Mouse (Mus musculus) CH12F3 (cell line): Measurements from ENCODE around the gene Cbfa2t2.

Experiments
- in situ Hi-C: fragments of 300-500 bp; cut with MboI; formaldehyde crosslinking; loops from 2 replicates; pipeline ENCODE4 v1.14.3; 2020; ENCODE audit warnings: low sequenced_read_pairs

The Cbfa2t2 gene

GRCm38 (mm10) chr2:154532888-154533287 lies 96.6 kb downstream of the Cbfa2t2 start:
- in situ Hi-C loops = no loop called here

- in situ Hi-C loops = loop anchor here (5.0 kb wide), 1 partner anchor 117 kb away; no protein-coding TSS in a partner anchor
Observed at GRCm38 (mm10) chr2:154534704-154535270, 98.5 kb downstream of the Cbfa2t2 start.

GRCm38 (mm10) chr2:154538310-154538709 lies 102.0 kb downstream of the Cbfa2t2 start:
- in situ Hi-C loops = loop anchor here (5.0 kb wide), 1 partner anchor 121 kb away; no protein-coding TSS in a partner anchor

- in situ Hi-C loops = loop anchor here (5.0 kb wide), 1 partner anchor 121 kb away; no protein-coding TSS in a partner anchor
Observed at GRCm38 (mm10) chr2:154538710-154539109, 102.4 kb downstream of the Cbfa2t2 start.

GRCm38 (mm10) chr2:154539720-154540119 lies 103.4 kb downstream of the Cbfa2t2 start:
- in situ Hi-C loops = loop anchor here (5.0 kb wide), 1 partner anchor 122 kb away; no protein-coding TSS in a partner anchor

- in situ Hi-C loops = no loop called here
Observed at GRCm38 (mm10) chr2:154541630-154542029, 105.3 kb downstream of the Cbfa2t2 start.

GRCm38 (mm10) chr2:154543567-154544347 lies 107.5 kb downstream of the Cbfa2t2 start:
- in situ Hi-C loops = no loop called here

GRCm38 (mm10) chr2:154546711-154547110 lies 110.4 kb downstream of the Cbfa2t2 start, which contains the start of gene 1700003F12Rik:
TSS of gene 1700003F12Rik (plus strand) at chr2:154547085.
- in situ Hi-C loops = no loop called here

- in situ Hi-C loops = no loop called here
Observed at GRCm38 (mm10) chr2:154548688-154549087, 112.4 kb downstream of the Cbfa2t2 start.

GRCm38 (mm10) chr2:154549127-154549885 lies 113.0 kb downstream of the Cbfa2t2 start:
- in situ Hi-C loops = no loop called here

GRCm38 (mm10) chr2:154549886-154550189 lies 113.6 kb downstream of the Cbfa2t2 start:
- in situ Hi-C loops = no loop called here

GRCm38 (mm10) chr2:154550937-154551336 lies 114.7 kb downstream of the Cbfa2t2 start:
- in situ Hi-C loops = no loop called here

- in situ Hi-C loops = no loop called here
Observed at GRCm38 (mm10) chr2:154551476-154551875, 115.2 kb downstream of the Cbfa2t2 start, which contains the start of gene Actl10. TSS of gene Actl10 (plus strand) at chr2:154551776.

GRCm38 (mm10) chr2:154551927-154552326 lies 115.6 kb downstream of the Cbfa2t2 start:
- in situ Hi-C loops = no loop called here

- in situ Hi-C loops = no loop called here
Observed at GRCm38 (mm10) chr2:154552424-154552907, 116.2 kb downstream of the Cbfa2t2 start.

- in situ Hi-C loops = no loop called here
Observed at GRCm38 (mm10) chr2:154555235-154555634, 119.0 kb downstream of the Cbfa2t2 start.

- in situ Hi-C loops = no loop called here
Observed at GRCm38 (mm10) chr2:154557184-154557832, 121.0 kb downstream of the Cbfa2t2 start.

- in situ Hi-C loops = no loop called here
Observed at GRCm38 (mm10) chr2:154558264-154559039, 122.2 kb downstream of the Cbfa2t2 start, which contains the start of gene Necab3. TSS of gene Necab3 (minus strand) at chr2:154558890.

- in situ Hi-C loops = no loop called here
Observed at GRCm38 (mm10) chr2:154563612-154564170, 127.4 kb downstream of the Cbfa2t2 start.
